Mouse (Mus musculus) testis, adult 2 months (tissue): Measurements from ENCODE around the gene Arhgap31. TPM values are rescaled to one million over a fixed set of nuclear protein-coding genes. Genes with fewer than 3 reads are reported as not detected.
"Not testable (repeated sequence)": the region's sequence is repeated elsewhere in the genome, so short reads cannot be mapped to it uniquely, and the experiment has no call there.

Experiments
- H3K27ac ChIP-seq: fragments of 200-500 bp; 2 replicates; pipeline ENCODE4 v1.5.1; 2012; ENCODE audit warnings: low read depth, low read length; ENCODE audit not compliant: control insufficient read depth, insufficient read depth
- H3K27me3 ChIP-seq: fragments of 200-500 bp; 2 replicates; pipeline ENCODE4 v1.6.1; 2012; ENCODE audit warnings: mild to moderate bottlenecking, low read length, moderate library complexity; ENCODE audit not compliant: control insufficient read depth, insufficient read depth
- H3K36me3 ChIP-seq: fragments of 200-500 bp; 2 replicates; pipeline ENCODE4 v1.6.1; 2012; ENCODE audit warnings: mild to moderate bottlenecking, low read length; ENCODE audit not compliant: control insufficient read depth, insufficient read depth
- H3K4me1 ChIP-seq: fragments of 200-500 bp; 2 replicates; pipeline ENCODE4 v1.6.1; 2012; ENCODE audit warnings: low read length; ENCODE audit not compliant: control insufficient read depth, insufficient read depth
- H3K4me3 ChIP-seq: fragments of 200-500 bp; 2 replicates; pipeline ENCODE4 v1.5.1; 2012; ENCODE audit warnings: low read depth, mild to moderate bottlenecking, low read length, moderate library complexity, mixed read lengths; ENCODE audit not compliant: control insufficient read depth
- CTCF ChIP-seq: fragments of 200-500 bp; IDR thresholded peaks from 2 replicates; pipeline ENCODE4 v1.5.1; 2012; ENCODE audit warnings: low read depth, mild to moderate bottlenecking, inconsistent platforms, low read length, moderate library complexity; ENCODE audit not compliant: control insufficient read depth, insufficient read depth, insufficient replicate concordance
- POLR2A ChIP-seq: fragments of 200-500 bp; IDR thresholded peaks from 2 replicates; pipeline ENCODE4 v1.6.1; 2012; ENCODE audit warnings: low read depth, mild to moderate bottlenecking, inconsistent platforms, low read length, moderate library complexity; ENCODE audit not compliant: control insufficient read depth
- polyA plus RNA-seq: library from polyadenylated mRNA; depleted of rRNA; stranded (reverse); fragments of >200 nt; gene quantifications from 2 replicates; pipeline ENCODE4 v1.2.3, GENCODE M21; 2012

The Arhgap31 gene
- polyA plus RNA-seq, 1 experiment = 2.6 TPM

DNA sequence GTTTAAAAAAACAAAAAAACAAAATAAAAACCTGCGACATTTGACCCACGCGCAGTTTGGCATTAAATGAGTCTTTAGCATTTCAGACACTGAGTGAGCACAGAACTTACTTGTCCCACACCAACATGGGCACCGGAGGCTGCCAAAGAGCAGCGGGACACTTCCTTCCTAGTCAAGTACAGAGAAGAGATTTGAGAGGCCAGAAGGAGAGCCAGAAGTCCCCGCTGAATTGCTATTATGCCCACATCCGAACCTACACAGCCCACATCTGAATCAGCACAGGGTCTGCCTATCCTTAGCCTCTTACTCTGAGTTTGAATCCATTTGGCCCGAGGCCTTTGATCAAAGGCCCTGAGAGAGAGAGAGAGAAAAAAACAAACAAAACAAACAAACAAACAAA lies 11.2 kb upstream of the Arhgap31 start:
- no peak overlapping the region for H3K4me3 ChIP-seq
- TF ChIP-seq CTCF = no peak
- no peak for TF ChIP-seq POLR2A
- H3K27ac ChIP-seq = no peak overlapping the region
- no peaks in the 10 kb centered on the region; the same call in none of the 2 replicates for H3K4me1 ChIP-seq
- H3K36me3 ChIP-seq = no peaks in the 10 kb centered on the region
- H3K27me3 ChIP-seq = no peaks in the 10 kb centered on the region

DNA sequence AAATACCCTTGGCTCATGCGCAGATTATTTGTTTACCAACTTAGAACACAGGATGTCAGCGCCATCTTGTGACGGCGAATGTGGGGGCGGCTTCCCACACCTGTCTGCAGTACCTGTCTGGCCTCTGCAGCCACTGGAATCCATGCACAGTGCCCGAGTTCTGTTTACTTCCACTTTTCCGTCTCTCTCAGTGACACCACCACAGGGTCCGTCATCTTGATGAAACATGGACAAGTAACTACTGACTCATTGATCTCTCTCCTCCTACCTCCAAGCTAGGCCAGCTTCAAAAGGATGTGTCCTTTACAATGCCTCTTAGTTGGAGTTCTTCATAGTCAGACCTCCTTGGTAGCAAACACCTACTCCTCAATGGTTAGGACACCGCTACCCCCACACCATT lies 8.3 kb upstream of the Arhgap31 start:
- Histone ChIP-seq H3K4me3 (no peak overlapping the region), H3K4me1 (no peaks in the 10 kb centered on the region; the same call in none of the 2 replicates), H3K27me3 (no peaks in the 10 kb centered on the region), H3K36me3 (no peaks in the 10 kb centered on the region), H3K27ac (no peak overlapping the region)
- no peak for TF ChIP-seq POLR2A
- TF ChIP-seq CTCF = no peak

GRCm38 (mm10) chr16:38714259-38714526 lies 1.1 kb upstream of the Arhgap31 start:
- H3K27me3 ChIP-seq, H3K4me1 ChIP-seq, H3K27ac ChIP-seq, H3K4me3 ChIP-seq, H3K36me3 ChIP-seq: not testable (repeated sequence)

- Histone ChIP-seq H3K36me3 (no peaks in the 10 kb centered on the region), H3K4me1 (peaks cover 8% of the 10 kb centered on the region; the same call in 1 of the 2 replicates), H3K4me3 (peak overlapping the region; percentile 83), H3K27me3 (no peaks in the 10 kb centered on the region), H3K27ac (peak overlapping the region; percentile 47)
- TF ChIP-seq CTCF (no peak), POLR2A (no peak)
These were observed 557 bp upstream of the Arhgap31 start for GRCm38 (mm10) chr16:38713404-38714258.

DNA sequence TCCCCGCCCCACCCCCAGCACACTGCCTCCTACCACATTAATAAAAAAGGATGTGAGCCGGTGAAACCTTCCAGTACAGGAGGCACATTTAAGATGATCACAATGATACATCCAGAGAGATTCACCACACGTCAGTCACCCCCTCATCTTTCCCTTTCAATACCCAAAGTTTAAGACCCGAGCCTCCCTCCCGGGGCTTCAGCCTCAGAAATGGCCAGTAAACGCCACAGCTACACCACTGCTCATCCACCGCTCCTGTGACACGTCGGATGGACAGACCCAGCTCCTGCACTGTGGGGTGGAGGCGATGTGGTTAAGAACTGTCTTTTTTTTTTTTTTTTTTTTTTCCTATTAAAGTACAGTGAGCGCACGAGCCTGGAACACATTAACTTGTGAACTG lies 969 bp downstream of the Arhgap31 start:
- H3K4me3 ChIP-seq = peak overlapping the region; percentile 83
- no peaks in the 10 kb centered on the region for H3K27me3 ChIP-seq
- H3K36me3 ChIP-seq = no peaks in the 10 kb centered on the region
- peaks cover 8% of the 10 kb centered on the region; the same call in 1 of the 2 replicates for H3K4me1 ChIP-seq
- TF ChIP-seq CTCF (no peak), POLR2A (no peak)
- H3K27ac ChIP-seq = no peak overlapping the region

DNA sequence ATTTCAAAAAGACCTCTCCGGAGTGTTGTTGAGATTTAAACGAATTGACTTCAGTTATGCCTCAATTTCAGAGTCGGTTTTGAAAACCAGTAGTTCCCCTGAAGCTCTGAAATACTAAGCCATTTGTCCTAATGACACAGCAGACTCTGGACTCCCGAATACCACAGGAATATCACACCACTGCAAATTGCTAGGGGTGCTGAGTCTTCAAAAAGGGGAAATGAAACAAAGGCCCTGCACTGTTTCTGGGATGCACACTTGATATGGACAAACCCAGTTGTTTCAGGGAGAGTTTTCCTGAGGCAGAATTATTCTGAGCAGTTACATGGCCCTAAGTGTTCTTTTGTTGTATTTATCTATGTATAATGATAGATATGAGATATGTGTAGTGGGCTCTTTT lies 1.8 kb downstream of the Arhgap31 start:
- H3K4me1 ChIP-seq = peaks cover 8% of the 10 kb centered on the region; the same call in 1 of the 2 replicates
- no peaks in the 10 kb centered on the region for H3K36me3 ChIP-seq
- H3K27me3 ChIP-seq = no peaks in the 10 kb centered on the region
- no peak overlapping the region for H3K4me3 ChIP-seq
- H3K27ac ChIP-seq = no peak overlapping the region
- no peak for TF ChIP-seq POLR2A
- TF ChIP-seq CTCF = no peak

DNA sequence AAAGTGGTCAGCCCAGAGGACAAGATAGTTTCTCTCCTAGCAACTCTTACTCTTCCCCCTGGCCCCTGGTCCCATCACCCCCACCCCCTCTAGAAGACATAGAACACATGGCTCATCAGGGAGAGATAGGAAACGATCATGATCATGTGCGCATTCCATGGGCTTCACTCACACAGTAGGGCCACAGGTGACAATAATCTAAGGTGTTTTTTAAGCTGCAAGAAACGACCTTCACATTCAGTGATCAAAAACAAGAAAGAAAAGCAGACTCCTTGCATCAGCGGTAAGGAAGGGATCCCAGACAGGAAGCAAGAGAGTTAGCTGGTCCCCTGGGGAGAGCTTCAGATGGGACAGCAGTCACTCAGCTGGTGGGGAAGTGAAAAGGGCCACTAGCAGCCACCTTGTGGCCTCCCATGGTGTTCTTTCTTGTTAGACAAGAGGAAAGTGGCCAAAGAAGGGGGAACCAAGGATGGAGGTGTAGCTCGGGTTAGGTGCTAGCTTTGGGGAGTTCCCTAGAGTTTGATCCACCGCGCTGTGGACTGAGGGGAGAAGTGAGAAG lies 4.0 kb downstream of the Arhgap31 start:
- H3K4me3 ChIP-seq = no peak overlapping the region
- H3K27me3 ChIP-seq = no peaks in the 10 kb centered on the region
- H3K36me3 ChIP-seq = no peaks in the 10 kb centered on the region
- peaks cover 8% of the 10 kb centered on the region; the same call in 1 of the 2 replicates for H3K4me1 ChIP-seq
- no peak overlapping the region for H3K27ac ChIP-seq
- no peak for TF ChIP-seq POLR2A
- no peak for TF ChIP-seq CTCF

- H3K36me3 ChIP-seq = no peaks in the 10 kb centered on the region
- H3K27ac ChIP-seq = no peak overlapping the region
- no peak overlapping the region for H3K4me3 ChIP-seq
- no peak for TF ChIP-seq CTCF
- TF ChIP-seq POLR2A = no peak
- H3K27me3 ChIP-seq = no peaks in the 10 kb centered on the region
- no peaks in the 10 kb centered on the region; the same call in 1 of the 2 replicates for H3K4me1 ChIP-seq
These were observed 6.3 kb downstream of the Arhgap31 start for GRCm38 (mm10) chr16:38706782-38707181.
